Mouse (Mus musculus): Measurements from ENCODE around the gene Bmt2.

DNA sequence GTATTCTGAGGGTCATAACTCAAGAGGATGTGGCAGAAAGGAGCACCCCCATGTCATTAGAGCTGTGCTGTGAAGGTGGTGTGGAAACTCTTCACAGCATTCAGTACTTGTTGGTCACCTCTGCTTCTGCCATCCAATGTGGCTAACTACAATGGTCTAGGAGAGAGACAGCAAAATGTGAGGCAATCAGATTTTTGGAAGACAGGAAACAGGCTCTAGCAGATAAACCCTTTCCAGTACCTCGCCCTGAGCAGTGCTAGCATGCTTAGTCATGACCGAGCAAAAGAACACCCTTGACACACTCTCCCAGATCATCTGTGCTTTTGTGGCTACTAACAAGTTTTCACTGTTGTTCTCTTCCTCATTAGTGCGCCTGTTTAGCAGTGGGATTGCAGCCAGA, 60.7 kb downstream of the Bmt2 start:
- TF ChIP-seq EP300 (IDR thresholded peaks at IDR 0.05) (no peak), CTCF (IDR thresholded peaks at IDR 0.05) (no peak)

Data from lung, postnatal 0 days (tissue).